Mouse (Mus musculus): ENCODE data around the gene Hcn2. TPM values are rescaled to one million over a fixed set of nuclear protein-coding genes. Genes with fewer than 3 reads are reported as not detected.
A peak's percentile ranks its signal among the peaks of the same experiment; 100 is the strongest.

Hcn2 gene
- polyA plus RNA-seq, 1 experiment from 2014 or later = 0.08 TPM

GRCm38 (mm10) chr10:79680606-79681495, 35.6 kb upstream of the Hcn2 start:
- peak; percentile 1; the same call in 1 of the 2 replicates for ATAC-seq (ENCODE audit: insufficient number of reproducible peaks, insufficient read depth, low FRiP score, low TSS enrichment)
- WGBS = 41% methylated on average over 11 of the region's 11 CpGs
- H3K4me3 ChIP-seq = peak overlapping the region; percentile 84
- H3K27ac ChIP-seq = peak overlapping the region; percentile 80
- H3K9ac ChIP-seq = peak overlapping the region; percentile 36; the same call in 1 of the 2 replicates
- peaks cover 21% of the 10 kb centered on the region for H3K36me3 ChIP-seq
- H3K9me3 ChIP-seq = no peaks in the 10 kb centered on the region
- peaks cover 15% of the 10 kb centered on the region for H3K4me1 ChIP-seq
- H3K4me2 ChIP-seq (replicated peaks) = peak overlapping the region; percentile 63
- no peaks in the 10 kb centered on the region for H3K27me3 ChIP-seq

GRCm38 (mm10) chr10:79681591-79682245, 34.7 kb upstream of the Hcn2 start, which contains the start of gene Cdc34:
Gene Cdc34 (plus strand): TSS chr10:79682195.
- H3K4me2 ChIP-seq (replicated peaks) = peak within 1 kb of the TSS; percentile 98
- H3K4me3 ChIP-seq = peak within 1 kb of the TSS; percentile 84
- peak; percentile 92 for ATAC-seq (ENCODE audit: insufficient number of reproducible peaks, insufficient read depth, low FRiP score, low TSS enrichment)
- H3K27ac ChIP-seq = peak within 1 kb of the TSS; percentile 80
- H3K36me3 ChIP-seq = peaks cover 27% of the 10 kb centered on the region
- WGBS = under 1% methylated on average over 66 of the region's 84 CpGs
- H3K27me3 ChIP-seq = no peaks in the 10 kb centered on the region
- H3K4me1 ChIP-seq = peaks cover 15% of the 10 kb centered on the region
- no peaks in the 10 kb centered on the region for H3K9me3 ChIP-seq
- peak within 1 kb of the TSS; percentile 87 for H3K9ac ChIP-seq

GRCm38 (mm10) chr10:79682551-79682915, 33.9 kb upstream of the Hcn2 start:
- H3K4me3 ChIP-seq = peak overlapping the region; percentile 84
- peak overlapping the region; percentile 74; the same call in 1 of the 2 replicates for H3K27ac ChIP-seq
- H3K9ac ChIP-seq = peak overlapping the region; percentile 87
- no peaks in the 10 kb centered on the region for H3K27me3 ChIP-seq
- H3K4me2 ChIP-seq (replicated peaks) = peak overlapping the region; percentile 98
- 0 out of 2 replicates have a peak, but pooled peaks have one; percentile 1 for ATAC-seq (ENCODE audit: insufficient number of reproducible peaks, insufficient read depth, low FRiP score, low TSS enrichment)
- no peaks in the 10 kb centered on the region for H3K9me3 ChIP-seq
- under 1% methylated on average over 10 of the region's 10 CpGs for WGBS
- peaks cover 15% of the 10 kb centered on the region for H3K4me1 ChIP-seq
- H3K36me3 ChIP-seq = peaks cover 35% of the 10 kb centered on the region

- H3K27me3 ChIP-seq = no peaks in the 10 kb centered on the region
- peak overlapping the region; percentile 87 for H3K9ac ChIP-seq
- peak overlapping the region; percentile 84 for H3K4me3 ChIP-seq
- peaks cover 40% of the 10 kb centered on the region for H3K36me3 ChIP-seq
- H3K27ac ChIP-seq = 0 out of 2 replicates have a peak overlapping the region, but pooled peaks have one; percentile 74
- 4% methylated on average over 10 of the region's 10 CpGs for WGBS
- peak overlapping the region; percentile 98 for H3K4me2 ChIP-seq (replicated peaks)
- no peak for ATAC-seq (ENCODE audit: insufficient number of reproducible peaks, insufficient read depth, low FRiP score, low TSS enrichment)
- H3K9me3 ChIP-seq = no peaks in the 10 kb centered on the region
- peaks cover 15% of the 10 kb centered on the region for H3K4me1 ChIP-seq
Measured at GRCm38 (mm10) chr10:79682916-79683582, 33.4 kb upstream of the Hcn2 start.

GRCm38 (mm10) chr10:79683726-79684640, 32.5 kb upstream of the Hcn2 start:
- peaks cover 49% of the 10 kb centered on the region for H3K36me3 ChIP-seq
- H3K4me2 ChIP-seq (replicated peaks) = peak overlapping the region; percentile 98
- H3K9me3 ChIP-seq = no peaks in the 10 kb centered on the region
- H3K27me3 ChIP-seq = no peaks in the 10 kb centered on the region
- peak overlapping the region; percentile 87 for H3K9ac ChIP-seq
- peak overlapping the region; percentile 84 for H3K4me3 ChIP-seq
- ATAC-seq (ENCODE audit: insufficient number of reproducible peaks, insufficient read depth, low FRiP score, low TSS enrichment) = no peak
- no peak overlapping the region for H3K27ac ChIP-seq
- WGBS = 85% methylated on average over 6 of the region's 6 CpGs
- H3K4me1 ChIP-seq = peaks cover 15% of the 10 kb centered on the region

GRCm38 (mm10) chr10:79684770-79685600, 31.4 kb upstream of the Hcn2 start:
- Histone ChIP-seq H3K4me1 (peaks cover 15% of the 10 kb centered on the region), H3K36me3 (peaks cover 53% of the 10 kb centered on the region), H3K4me2 (replicated peaks) (no peak overlapping the region), H3K27ac (no peak overlapping the region), H3K27me3 (no peaks in the 10 kb centered on the region), H3K9ac (no peak overlapping the region), H3K4me3 (no peak overlapping the region), H3K9me3 (no peaks in the 10 kb centered on the region)
- WGBS = 95% methylated on average over 25 of the region's 25 CpGs
- no peak for ATAC-seq (ENCODE audit: insufficient number of reproducible peaks, insufficient read depth, low FRiP score, low TSS enrichment)

GRCm38 (mm10) chr10:79686219-79686618, 30.2 kb upstream of the Hcn2 start:
- H3K27me3 ChIP-seq = no peaks in the 10 kb centered on the region
- no peak overlapping the region for H3K9ac ChIP-seq
- no peak overlapping the region for H3K4me2 ChIP-seq (replicated peaks)
- peaks cover 53% of the 10 kb centered on the region for H3K36me3 ChIP-seq
- H3K4me3 ChIP-seq = no peak overlapping the region
- H3K4me1 ChIP-seq = peaks cover 11% of the 10 kb centered on the region
- 86% methylated on average over 2 of the region's 2 CpGs for WGBS
- no peak for ATAC-seq (ENCODE audit: insufficient number of reproducible peaks, insufficient read depth, low FRiP score, low TSS enrichment)
- no peaks in the 10 kb centered on the region for H3K9me3 ChIP-seq
- H3K27ac ChIP-seq = no peak overlapping the region

GRCm38 (mm10) chr10:79686691-79687090, 29.7 kb upstream of the Hcn2 start:
- H3K9ac ChIP-seq = no peak overlapping the region
- H3K36me3 ChIP-seq = peaks cover 53% of the 10 kb centered on the region
- no peak overlapping the region for H3K4me3 ChIP-seq
- no peak overlapping the region for H3K27ac ChIP-seq
- ATAC-seq (ENCODE audit: insufficient number of reproducible peaks, insufficient read depth, low FRiP score, low TSS enrichment) = no peak
- peaks cover 10% of the 10 kb centered on the region for H3K4me1 ChIP-seq
- no peaks in the 10 kb centered on the region for H3K27me3 ChIP-seq
- no peaks in the 10 kb centered on the region for H3K9me3 ChIP-seq
- H3K4me2 ChIP-seq (replicated peaks) = no peak overlapping the region
- 85% methylated on average over 1 of the region's 1 CpGs for WGBS

- Histone ChIP-seq H3K36me3 (peaks cover 53% of the 10 kb centered on the region), H3K27ac (no peak overlapping the region), H3K9ac (no peak overlapping the region), H3K4me3 (no peak overlapping the region), H3K4me2 (replicated peaks) (no peak overlapping the region), H3K9me3 (peaks cover 5% of the 10 kb centered on the region), H3K27me3 (no peaks in the 10 kb centered on the region), H3K4me1 (peaks cover 10% of the 10 kb centered on the region)
- WGBS = 98% methylated on average over 6 of the region's 6 CpGs
- ATAC-seq (ENCODE audit: insufficient number of reproducible peaks, insufficient read depth, low FRiP score, low TSS enrichment) = no peak
Measured at GRCm38 (mm10) chr10:79687513-79687912, 28.9 kb upstream of the Hcn2 start.

- WGBS = 91% methylated on average over 4 of the region's 4 CpGs
- peaks cover 2% of the 10 kb centered on the region for H3K4me1 ChIP-seq
- peaks cover 53% of the 10 kb centered on the region for H3K36me3 ChIP-seq
- no peak within 1 kb of the TSS for H3K4me2 ChIP-seq (replicated peaks)
- H3K27me3 ChIP-seq = no peaks in the 10 kb centered on the region
- ATAC-seq (ENCODE audit: insufficient number of reproducible peaks, insufficient read depth, low FRiP score, low TSS enrichment) = no peak
- H3K27ac ChIP-seq = no peak within 1 kb of the TSS
- no peak within 1 kb of the TSS for H3K9ac ChIP-seq
- H3K4me3 ChIP-seq = no peak within 1 kb of the TSS
- H3K9me3 ChIP-seq = peaks cover 5% of the 10 kb centered on the region
Measured at GRCm38 (mm10) chr10:79688720-79689119, 27.7 kb upstream of the Hcn2 start, which contains the start of gene Gzmm. Gene Gzmm (plus strand): TSS chr10:79689020.

Measured in embryonic facial prominence, embryonic 12.5 days (tissue).